Mouse (Mus musculus) testis, postnatal 10 days (tissue): Measurements from ENCODE around the gene Syna.
A peak's percentile ranks its signal among the peaks of the same experiment; 100 is the strongest.

Source experiments
- DNase-seq: peaks from one replicate; pipeline ENCODE4 v3.0.0; 2021; ENCODE audit warnings: low spot score

Syna gene

GRCm38 (mm10) chr5:134560071-134560449 lies at the start of gene Syna:
Gene Syna, minus strand, starts transcription at chr5:134560171.
- DNase-seq, result no peak

GRCm38 (mm10) chr5:134607121-134607520 lies 47.1 kb upstream of the Syna start:
- DNase-seq, result no peak

- no peak for DNase-seq
Measured at GRCm38 (mm10) chr5:134606314-134606713, 46.3 kb upstream of the Syna start.

DNA sequence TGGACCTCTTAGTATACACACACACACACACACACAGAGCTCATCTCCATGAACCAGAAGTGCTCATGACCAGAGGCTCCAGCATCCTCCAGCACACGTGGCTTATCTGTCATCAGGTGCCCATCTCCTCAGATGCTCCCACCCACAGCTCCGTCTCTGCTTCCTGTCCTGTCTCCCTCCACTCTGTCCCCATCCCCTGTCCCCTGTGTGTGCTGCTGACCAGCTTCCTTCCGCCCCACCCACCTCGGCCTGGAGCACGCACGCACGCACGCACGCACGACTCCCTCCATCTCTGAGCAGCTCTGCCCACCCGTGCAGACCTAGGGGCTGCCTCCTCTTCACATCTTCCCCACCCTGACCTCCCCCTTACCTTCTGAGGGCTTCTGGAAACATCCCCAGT lies 44.4 kb upstream of the Syna start:
- DNase-seq, result no peak

DNA sequence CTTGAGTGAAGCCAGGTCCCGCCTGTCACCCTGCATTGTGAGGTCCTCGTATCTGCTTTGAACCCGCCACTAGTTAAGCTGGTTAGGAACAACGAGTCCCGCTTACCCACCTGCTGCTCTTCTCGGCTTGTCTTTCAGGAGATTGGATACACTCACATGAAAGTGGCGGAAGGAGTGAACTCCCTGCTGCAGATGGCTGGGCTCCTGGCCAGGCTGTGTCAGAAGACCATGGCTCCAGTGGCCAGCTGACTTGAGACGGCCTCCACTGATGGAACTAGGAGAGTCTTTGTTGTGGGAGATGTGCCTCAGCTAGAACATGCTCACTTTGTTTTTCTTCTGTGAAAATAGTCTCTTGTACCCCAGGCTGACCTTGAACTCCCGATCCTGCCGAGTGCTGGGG lies 37.7 kb upstream of the Syna start:
- DNase-seq, result peak; percentile 72

GRCm38 (mm10) chr5:134593093-134593492 lies 33.1 kb upstream of the Syna start:
- DNase-seq, result no peak

- no peak for DNase-seq
Measured at GRCm38 (mm10) chr5:134592026-134592581, 32.1 kb upstream of the Syna start.

GRCm38 (mm10) chr5:134589900-134590299 lies 29.9 kb upstream of the Syna start:
- DNase-seq, result no peak

- no peak for DNase-seq
Measured at GRCm38 (mm10) chr5:134584798-134585197, 24.8 kb upstream of the Syna start.

- no peak for DNase-seq
Measured at GRCm38 (mm10) chr5:134583884-134584213, 23.9 kb upstream of the Syna start.

- no peak for DNase-seq
Measured at GRCm38 (mm10) chr5:134583006-134583883, 23.3 kb upstream of the Syna start.

DNA sequence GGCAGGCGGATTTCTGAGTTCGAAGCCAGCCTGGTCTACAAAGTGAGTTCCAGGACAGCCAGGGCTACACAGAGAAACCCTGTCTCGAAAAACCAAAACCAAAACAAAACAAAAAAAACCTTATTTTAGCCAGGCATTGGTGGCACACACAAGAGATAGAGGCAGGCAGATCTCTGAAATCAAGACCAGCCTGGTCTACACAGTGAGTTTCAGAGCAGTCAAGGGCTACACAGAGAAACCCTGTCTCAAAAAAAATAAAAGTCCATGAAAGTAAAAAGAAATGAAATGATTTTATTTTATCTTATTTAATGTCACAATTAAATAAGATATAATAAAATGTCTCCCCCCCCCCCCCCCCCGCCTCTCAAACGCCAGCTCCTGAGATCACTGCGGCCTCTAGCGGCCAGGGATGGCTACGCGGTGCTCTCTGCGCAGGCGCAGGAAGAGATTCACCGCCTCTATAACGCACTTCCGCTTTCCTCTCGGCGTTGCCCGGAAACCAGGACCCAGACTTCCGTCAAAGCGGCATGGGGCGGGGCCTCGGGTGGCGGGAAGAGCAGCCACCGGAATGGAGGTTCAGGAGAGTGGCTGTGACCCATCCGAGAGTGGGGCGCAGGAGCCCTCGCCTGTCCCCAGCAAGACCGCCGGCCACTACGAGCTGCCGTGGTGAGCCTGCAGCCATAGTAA lies 22.4 kb upstream of the Syna start:
- DNase-seq, result peak; percentile 98

- DNase-seq, result no peak
Measured at GRCm38 (mm10) chr5:134581146-134581545, 21.2 kb upstream of the Syna start, which contains the start of gene Rfc2. Gene Rfc2, plus strand, starts transcription at chr5:134581366.

- no peak for DNase-seq
Measured at GRCm38 (mm10) chr5:134579135-134579534, 19.2 kb upstream of the Syna start.

DNA sequence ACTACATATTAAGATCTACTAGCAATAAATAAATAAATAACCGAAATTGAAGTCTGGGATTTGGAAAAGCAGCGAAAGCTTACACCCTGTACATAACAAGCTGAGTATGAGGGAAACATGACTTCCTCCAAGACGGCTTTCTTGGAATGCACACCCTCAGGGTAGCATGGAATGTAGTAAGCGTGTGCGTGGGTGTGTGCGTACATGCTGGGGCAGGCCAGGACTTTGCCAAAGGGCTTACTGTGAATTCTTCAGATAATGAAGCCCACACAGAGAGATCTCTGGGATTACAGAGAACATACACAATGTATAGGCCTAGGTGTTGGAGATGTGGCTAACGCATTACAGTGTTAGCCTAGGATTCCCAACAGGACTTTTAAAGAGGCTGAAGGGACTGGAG lies 17.6 kb upstream of the Syna start:
- no peak for DNase-seq

GRCm38 (mm10) chr5:134576517-134577220 lies 16.7 kb upstream of the Syna start:
- DNase-seq, result no peak

GRCm38 (mm10) chr5:134575833-134576232 lies 15.9 kb upstream of the Syna start:
- DNase-seq, result no peak

GRCm38 (mm10) chr5:134572508-134573214 lies 12.7 kb upstream of the Syna start:
- DNase-seq, result no peak

DNA sequence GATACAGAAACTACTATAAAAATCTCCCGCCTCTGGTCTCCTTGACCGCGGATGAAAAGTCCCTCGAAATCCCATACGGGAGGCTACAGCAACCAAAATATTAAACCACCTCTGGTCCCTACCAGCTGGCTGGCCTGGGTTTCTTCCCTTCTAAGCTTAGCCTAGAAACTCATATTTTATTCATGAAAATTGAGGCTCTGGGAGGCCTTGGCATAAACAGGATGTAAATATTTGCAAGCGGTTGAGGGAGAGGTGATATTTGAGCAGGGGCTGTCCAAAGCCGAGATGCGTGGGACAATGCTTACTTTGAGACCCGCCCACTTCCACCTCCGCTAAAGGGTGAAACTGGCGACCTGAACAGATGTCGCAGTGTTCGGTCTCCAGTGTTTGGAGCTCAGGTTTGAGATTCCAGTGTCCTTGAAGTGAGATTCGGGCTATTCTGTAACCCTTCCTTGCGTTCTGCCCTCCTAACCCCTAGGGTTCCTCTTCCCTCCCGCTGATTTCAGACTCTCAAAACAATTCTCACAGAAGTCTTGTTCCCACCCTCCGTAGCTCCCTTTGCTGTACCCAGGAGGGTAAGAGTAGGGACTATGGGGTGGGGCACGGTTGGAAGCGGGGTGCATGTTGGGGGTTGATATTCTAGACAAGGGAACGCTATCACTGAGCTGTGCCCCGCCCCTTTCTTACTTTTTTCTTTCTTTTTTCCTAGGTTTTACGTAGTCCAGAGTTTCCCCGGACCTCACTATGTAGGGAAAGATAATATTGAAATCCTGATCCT lies 11.9 kb upstream of the Syna start:
- DNase-seq, result no peak

- DNase-seq, result no peak
Measured at GRCm38 (mm10) chr5:134568964-134569491, 9.1 kb upstream of the Syna start.

DNA sequence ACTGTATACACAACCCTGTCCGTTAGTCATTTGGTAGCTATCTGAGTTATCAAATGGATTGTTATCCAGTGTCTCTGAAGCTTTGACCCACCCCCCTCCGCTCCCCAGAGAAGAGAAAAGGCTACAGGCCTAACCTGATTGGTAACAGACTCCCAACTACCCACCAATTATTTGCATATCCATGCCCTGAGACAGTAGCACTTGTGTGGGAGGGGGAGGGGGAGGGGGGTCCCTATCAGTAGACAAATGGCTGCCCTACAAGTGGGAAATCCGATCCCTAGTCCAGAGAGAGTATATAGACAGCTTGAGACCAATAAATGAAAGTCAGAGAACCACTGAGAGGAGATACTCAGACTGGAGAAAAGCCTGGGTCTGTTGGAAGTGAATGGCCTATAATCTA lies 8.1 kb upstream of the Syna start:
- no peak for DNase-seq
